Mouse (Mus musculus) adrenal gland, postnatal 36 days (tissue): ENCODE results near the gene Lins1. TPM values are rescaled to one million over a fixed set of nuclear protein-coding genes. Genes with fewer than 3 reads are reported as not detected.

ENCODE experiments used
- DNase-seq, 2 experiments: peaks; one replicate each; pipeline ENCODE4 v3.0.0; 2021; ENCODE audit warnings: mixed read lengths in 1 of 2
- long read RNA-seq, 2 experiments: library from polyadenylated mRNA; stranded (forward); transcript quantifications; one replicate each; pipeline ENCODE4 v2.0.0; 2021; ENCODE audit warnings: borderline sequencing depth in 2 of 2
- total RNA-seq, 2 experiments: library from RNA; stranded (reverse); gene quantifications; 2 replicates each; pipeline ENCODE4 v1.2.3; 2021

Lins1 gene
- total RNA-seq = 10 to 100 TPM in 1 of 2 experiments, 1 to 10 TPM in 1; 9.3 to 10.0 TPM
- long read RNA-seq, experiment 1, full-length matches to known transcripts = 3 of 11 reads
- long read RNA-seq, experiment 1, partial matches to known transcripts = 1 of 11 reads
- long read RNA-seq, experiment 1, other reads (novel, unspliced or antisense) = 7 of 11 reads
- long read RNA-seq, experiment 2, partial matches to known transcripts = 0 of 1 reads
- long read RNA-seq, experiment 2, other reads (novel, unspliced or antisense) = 1 of 1 reads

- DNase-seq = peak; percentile 98 to 99
These were observed at the start of gene Lins1 for GRCm38 (mm10) chr7:66689620-66690360. Gene Lins1, plus strand, starts transcription at chr7:66689889.

GRCm38 (mm10) chr7:66645736-66646135 lies 44.0 kb upstream of the Lins1 start:
- DNase-seq = no peak

GRCm38 (mm10) chr7:66649181-66649580 lies 40.5 kb upstream of the Lins1 start:
- DNase-seq = no peak

- no peak for DNase-seq
These were observed 38.8 kb upstream of the Lins1 start for GRCm38 (mm10) chr7:66650883-66651282.

GRCm38 (mm10) chr7:66652216-66652615 lies 37.5 kb upstream of the Lins1 start:
- no peak for DNase-seq

GRCm38 (mm10) chr7:66653596-66653995 lies 36.1 kb upstream of the Lins1 start:
- no peak for DNase-seq

GRCm38 (mm10) chr7:66655471-66655870 lies 34.2 kb upstream of the Lins1 start:
- DNase-seq = no peak

- DNase-seq = no peak
These were observed 29.4 kb upstream of the Lins1 start for GRCm38 (mm10) chr7:66660291-66660690.

GRCm38 (mm10) chr7:66660972-66661371 lies 28.7 kb upstream of the Lins1 start:
- DNase-seq = no peak

GRCm38 (mm10) chr7:66661572-66661971 lies 28.1 kb upstream of the Lins1 start:
- peak; percentile 66 to 76 for DNase-seq

- DNase-seq = no peak
These were observed 26.1 kb upstream of the Lins1 start for GRCm38 (mm10) chr7:66663548-66663947.

- no peak for DNase-seq
These were observed 22.6 kb upstream of the Lins1 start for GRCm38 (mm10) chr7:66667064-66667463.

- no peak for DNase-seq
These were observed 13.9 kb upstream of the Lins1 start for GRCm38 (mm10) chr7:66675800-66676199.

GRCm38 (mm10) chr7:66682119-66682863 lies 7.4 kb upstream of the Lins1 start:
- no peak for DNase-seq

GRCm38 (mm10) chr7:66688721-66689120 lies 968 bp upstream of the Lins1 start:
- DNase-seq = no peak

- no peak for DNase-seq
These were observed 432 bp upstream of the Lins1 start, which contains the start of gene Asb7 for GRCm38 (mm10) chr7:66689294-66689619. Gene Asb7, minus strand, starts transcription at chr7:66689596.

- no peak for DNase-seq
These were observed 4.8 kb downstream of the Lins1 start for GRCm38 (mm10) chr7:66694467-66694866.

GRCm38 (mm10) chr7:66702721-66703120 lies 13.0 kb downstream of the Lins1 start:
- DNase-seq = no peak

- DNase-seq = peak in 1 of 2 experiments; percentile 47
These were observed 14.9 kb downstream of the Lins1 start for GRCm38 (mm10) chr7:66704631-66705030.

GRCm38 (mm10) chr7:66711166-66711565 lies 21.5 kb downstream of the Lins1 start:
- no peak for DNase-seq

- DNase-seq = no peak
These were observed 34.8 kb downstream of the Lins1 start for GRCm38 (mm10) chr7:66724514-66724913.

- DNase-seq = no peak
These were observed 35.3 kb downstream of the Lins1 start for GRCm38 (mm10) chr7:66724954-66725353.

GRCm38 (mm10) chr7:66728072-66728471 lies 38.4 kb downstream of the Lins1 start:
- no peak for DNase-seq
